Mouse (Mus musculus) v-Abl transformed pro-B cells (cell line): ENCODE results near the gene Ifi27l2a.
"Not testable (repeated sequence)": the region's sequence is repeated elsewhere in the genome, so short reads cannot be mapped to it uniquely, and the experiment has no call there.

Experiments used
- in situ Hi-C, 2 experiments: fragments of 400-800 bp; cut with MboI; formaldehyde crosslinking; loops; one replicate each; pipeline ENCODE4 v1.15.1; 2025; ENCODE audit not compliant: unreplicated experiment in 2 of 2

Ifi27l2a gene

DNA sequence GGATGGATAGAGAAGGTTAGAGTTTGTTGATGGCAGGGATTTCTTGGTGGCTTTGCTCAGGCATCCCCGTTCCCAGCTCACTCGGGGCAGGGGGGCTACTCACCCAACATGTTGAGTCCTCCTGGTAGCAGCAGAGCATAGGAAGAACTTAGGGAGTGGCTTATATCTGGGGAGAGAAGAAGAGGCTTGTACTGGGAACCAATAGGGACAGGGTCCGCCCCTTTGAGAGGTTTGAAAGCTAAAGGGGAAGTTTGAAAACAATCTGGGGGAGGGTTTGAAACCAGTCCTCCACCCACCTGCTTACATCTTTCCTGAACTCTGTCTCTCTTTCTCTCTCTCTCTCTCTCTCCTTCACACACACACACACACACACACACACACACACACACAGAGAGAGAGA lies at the start of gene Ifi27l2a:
Gene Ifi27l2a, minus strand, starts transcription at position 157 of the 400 bp plus-strand sequence.
- in situ Hi-C loops: no loop called here

DNA sequence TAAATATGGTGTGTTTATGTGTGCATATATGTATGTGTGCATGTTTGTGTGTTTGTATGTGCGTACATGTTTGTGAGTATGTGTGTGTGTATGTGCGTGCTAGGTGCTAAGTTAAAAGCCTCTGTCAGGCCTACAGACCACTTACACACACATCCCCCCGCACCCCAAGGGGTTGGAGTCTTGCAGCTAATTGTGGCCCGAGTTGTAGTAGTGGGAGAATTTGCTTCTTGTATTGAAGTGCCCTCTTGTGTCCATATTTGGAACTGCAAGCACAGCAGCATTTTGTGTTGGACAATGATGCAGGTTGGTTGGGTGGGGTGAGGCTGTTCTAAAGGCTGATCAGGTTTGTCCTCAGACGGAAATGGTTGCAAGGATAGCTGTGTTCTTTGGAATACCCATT lies 49.3 kb upstream of the Ifi27l2a start:
- in situ Hi-C loops: loop anchor here (5.0 to 10.0 kb wide), 6 partner anchors 65 to 748 kb away; partner anchors contain the start of genes Ddx24 (in 2 of the 2), Moap1 (in 1 of the 2) and Tmem251 (in 1 of the 2)

DNA sequence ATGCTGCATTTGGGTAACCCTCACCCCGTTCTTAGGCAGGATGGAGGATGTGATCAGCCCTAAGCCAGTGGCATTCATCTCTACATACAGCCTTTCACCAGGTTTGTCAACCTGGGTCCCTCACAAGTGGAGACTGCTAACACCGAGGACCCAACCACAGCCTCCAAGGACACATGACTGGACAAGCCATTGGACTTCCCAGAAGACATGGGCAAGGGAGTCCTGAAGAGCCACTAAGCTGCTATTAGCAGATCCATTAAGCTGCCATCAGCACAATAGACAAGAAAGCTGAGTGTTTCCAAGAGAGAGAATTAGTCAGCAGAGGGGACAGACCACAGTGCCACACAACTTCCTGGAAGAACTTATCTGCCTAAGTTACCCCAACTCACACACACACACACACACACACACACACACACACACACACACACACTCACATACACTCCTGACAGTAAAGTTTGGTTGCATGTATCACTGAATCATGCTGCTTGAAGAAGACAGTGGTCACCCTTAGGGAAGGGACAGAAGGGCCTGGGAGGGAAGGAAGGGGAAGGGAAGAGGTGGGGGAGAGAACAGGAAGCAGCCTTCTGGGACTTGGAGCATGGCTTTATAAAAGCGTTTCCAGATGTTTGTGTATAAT lies 47.7 kb upstream of the Ifi27l2a start:
- in situ Hi-C loops: loop anchor here (5.0 to 10.0 kb wide), 6 partner anchors 64 to 746 kb away; partner anchors contain the start of genes Ddx24 (in 2 of the 2), Moap1 (in 1 of the 2) and Tmem251 (in 1 of the 2)

DNA sequence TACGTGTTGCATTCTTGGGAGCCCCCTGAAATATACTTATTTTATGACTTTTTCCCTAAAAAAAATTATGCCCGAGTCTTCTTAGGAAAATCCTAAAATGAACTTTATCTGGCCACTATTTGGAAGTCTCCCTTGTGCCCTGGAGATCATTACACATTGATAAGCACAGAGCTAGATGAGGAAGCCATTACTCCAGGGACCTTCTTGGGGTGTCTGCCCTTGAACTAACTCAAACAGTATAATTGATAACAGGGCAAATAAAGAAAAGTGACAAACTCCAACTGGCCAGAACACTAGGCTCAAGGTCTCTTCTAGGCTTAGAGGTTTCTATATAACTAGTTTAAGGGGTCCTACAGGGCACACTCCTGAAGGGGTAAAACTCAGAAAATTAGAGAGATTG lies 44.3 kb upstream of the Ifi27l2a start:
- in situ Hi-C loops: no loop called here

DNA sequence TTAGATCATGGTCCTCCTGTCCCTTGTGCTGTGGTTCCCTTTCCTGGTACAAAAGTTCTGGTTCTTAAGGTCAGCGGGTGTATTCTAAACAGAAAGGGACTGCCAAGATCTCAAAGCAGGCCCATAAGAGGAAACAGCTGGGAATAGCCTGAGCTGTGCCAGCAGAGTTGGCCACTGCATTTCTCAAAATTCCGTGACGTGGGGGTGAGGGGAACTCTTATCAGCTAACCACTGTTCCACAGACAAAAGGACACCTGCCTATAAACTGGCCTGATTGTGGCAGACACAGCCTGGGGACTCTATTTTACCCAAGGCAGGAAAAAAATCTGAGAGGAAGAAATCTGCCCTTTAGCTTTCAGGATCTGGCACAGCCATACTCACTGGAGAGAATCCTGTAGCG lies 43.8 kb upstream of the Ifi27l2a start:
- in situ Hi-C loops: no loop called here

DNA sequence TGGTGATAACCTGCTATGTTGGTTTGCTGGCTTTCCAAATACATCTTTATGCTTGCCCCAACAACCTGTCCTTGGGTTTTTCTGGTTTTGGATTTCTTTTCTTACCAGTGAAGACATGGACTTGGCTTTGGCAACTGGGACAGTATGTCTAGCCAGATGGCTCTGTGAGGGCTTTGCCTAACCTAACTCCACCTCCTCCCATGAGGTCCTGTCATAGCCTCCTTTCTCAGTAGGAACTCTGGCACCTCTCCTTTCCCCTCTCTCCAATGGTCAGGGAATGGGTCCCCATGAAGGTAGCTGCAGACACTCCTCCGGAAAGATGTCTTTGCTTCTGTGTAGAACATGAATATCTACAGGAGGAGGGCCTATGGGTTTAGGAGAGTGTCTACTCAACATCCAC lies 43.2 kb upstream of the Ifi27l2a start:
- in situ Hi-C loops: no loop called here

DNA sequence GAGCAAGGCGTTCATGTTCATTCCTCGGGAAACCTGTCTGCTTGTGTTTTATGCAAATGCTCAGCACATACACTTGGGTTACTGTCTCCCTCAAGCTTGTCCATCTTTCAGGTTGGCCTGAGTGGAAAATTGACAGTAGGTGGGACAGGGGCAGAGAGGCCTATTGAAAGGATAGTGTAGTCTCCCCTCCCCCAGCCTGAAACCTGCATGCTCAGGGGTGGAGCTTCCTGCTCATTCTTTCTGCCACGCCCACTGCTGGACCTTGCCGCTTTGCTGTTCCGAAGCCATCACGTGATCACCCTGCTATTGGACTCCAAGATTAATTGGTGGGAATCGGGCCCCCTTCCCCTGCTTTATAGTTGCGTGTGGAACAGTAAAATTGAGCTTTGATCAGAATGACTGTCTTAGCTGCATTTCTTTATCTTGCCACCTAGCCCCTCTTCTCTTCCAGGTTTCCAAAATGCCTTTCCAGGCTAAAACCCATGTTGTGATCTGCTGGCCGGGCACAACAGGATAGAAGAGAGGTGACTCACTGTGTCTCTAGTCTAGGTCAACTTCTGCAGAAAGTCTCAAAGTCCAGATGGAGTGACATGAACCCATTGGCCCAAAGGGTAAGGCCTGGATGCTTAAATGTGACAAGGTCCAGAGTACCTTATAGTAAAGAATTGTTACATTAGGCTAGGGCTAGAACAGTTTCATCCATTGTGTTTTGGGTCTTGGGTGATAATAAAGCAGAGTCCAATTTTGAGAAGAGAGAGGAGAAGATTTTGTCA lies 40.9 kb upstream of the Ifi27l2a start:
- in situ Hi-C loops: not testable (repeated sequence)

DNA sequence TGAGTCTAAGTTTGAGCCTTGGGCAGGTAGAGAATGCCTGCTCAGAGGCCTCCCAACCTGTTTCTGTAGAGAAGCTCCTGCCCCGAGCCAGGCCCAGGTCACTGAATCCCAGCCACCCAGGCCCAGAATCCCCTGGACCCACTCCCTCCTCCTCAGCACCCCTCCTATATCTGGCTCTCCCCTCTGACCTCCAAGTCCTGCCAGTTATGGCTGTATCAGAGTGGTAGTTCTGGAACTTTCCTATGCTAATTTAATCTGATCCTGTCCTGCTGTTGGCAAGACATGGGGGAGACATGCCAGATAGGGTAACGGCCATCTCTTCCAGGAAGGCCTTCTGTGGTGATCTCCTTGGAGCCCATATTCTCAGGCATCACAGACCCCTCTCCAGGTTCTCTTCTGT lies 39.3 kb upstream of the Ifi27l2a start:
- in situ Hi-C loops: no loop called here

DNA sequence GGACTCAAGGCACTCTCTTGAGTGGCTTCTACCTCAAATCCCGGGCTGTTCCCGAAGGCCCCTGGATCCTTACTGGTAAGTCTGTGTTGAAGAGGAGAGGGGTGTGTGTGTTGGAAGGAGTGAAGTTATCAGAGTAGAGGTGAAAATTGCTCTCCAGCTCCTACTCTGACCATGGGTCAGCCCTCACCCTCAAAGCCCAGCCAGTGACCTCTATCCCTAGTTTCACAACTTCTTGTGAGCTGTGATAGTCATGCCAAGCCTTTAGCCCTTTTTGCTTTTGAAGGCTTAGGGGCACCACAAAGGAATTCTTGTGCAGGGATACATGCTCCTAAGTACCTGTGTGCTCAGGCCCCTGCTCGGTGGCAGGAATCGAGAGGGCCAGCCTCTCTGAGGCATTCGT lies 38.2 kb upstream of the Ifi27l2a start:
- in situ Hi-C loops: no loop called here

DNA sequence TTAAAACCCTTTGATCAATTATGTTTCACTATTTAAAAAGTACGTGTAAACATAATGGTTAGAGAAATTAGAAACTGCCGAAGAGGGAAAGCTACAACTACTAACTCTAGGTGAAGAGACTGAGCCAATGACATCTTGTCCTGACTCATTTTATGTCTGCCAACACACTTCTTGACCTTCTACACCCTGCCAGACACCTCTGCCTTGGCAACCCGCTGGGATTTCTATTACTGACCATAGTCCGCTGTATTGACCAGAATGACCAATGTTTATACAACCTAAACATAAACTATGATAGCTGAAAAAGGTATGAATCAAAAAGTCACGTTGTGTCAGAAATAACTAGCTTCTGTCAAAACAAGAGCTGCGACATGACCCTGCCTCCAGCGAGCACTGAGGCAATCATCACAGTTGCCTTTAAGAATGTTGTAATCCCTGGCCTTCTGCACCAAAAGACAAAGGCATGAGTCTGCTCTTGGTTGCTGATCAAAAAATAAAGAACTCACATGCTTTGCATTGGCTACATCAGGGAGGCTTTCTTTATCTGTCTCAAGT lies 34.1 kb upstream of the Ifi27l2a start:
- in situ Hi-C loops: no loop called here

DNA sequence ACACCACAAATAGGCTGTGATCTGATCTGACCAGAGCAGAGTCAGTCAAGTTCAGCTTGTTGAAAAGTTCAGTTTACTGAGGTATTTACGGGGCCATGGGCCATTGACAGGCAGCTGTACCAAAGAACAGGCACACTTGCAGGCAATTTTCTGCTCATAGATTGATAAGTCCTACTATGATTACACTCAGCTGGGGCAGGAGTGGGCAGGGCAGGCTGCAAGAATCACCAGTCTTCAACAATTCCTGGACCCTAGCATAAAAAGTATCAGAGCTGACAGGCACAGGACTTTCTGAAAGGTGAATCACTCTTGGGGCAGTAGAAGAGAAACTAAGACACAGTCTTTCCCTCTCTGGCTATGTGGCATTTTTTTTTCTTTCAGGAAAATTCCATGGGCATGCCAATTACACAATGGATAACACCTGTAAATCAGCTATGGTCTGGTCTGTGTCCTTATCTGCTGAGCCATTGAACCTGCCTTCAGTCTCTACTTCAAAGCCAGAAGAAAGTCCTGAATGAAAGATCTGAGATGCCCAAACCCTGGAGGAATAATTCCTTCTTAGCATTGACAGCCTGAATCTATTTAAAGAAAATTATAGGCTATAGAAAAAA lies 33.4 kb upstream of the Ifi27l2a start:
- in situ Hi-C loops: no loop called here

DNA sequence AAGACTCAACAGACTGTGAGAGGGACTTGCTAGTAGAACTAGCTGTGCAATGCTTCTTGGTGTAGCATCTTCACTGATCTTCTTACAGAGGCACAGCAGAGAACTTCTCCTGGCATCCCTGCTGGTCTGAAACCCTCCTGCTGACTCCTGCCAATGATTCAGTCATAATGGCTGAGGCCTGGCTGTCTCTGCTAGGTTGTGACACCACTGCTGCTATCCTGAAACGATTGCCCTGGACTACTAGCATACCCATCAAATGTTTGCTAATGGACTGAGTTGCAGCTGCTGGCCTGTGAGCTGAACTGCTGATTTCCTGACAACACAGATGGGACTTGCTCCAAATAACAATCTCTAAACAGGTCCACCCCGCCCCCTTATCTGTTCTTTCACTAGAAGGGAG lies 31.0 kb upstream of the Ifi27l2a start:
- in situ Hi-C loops: no loop called here

DNA sequence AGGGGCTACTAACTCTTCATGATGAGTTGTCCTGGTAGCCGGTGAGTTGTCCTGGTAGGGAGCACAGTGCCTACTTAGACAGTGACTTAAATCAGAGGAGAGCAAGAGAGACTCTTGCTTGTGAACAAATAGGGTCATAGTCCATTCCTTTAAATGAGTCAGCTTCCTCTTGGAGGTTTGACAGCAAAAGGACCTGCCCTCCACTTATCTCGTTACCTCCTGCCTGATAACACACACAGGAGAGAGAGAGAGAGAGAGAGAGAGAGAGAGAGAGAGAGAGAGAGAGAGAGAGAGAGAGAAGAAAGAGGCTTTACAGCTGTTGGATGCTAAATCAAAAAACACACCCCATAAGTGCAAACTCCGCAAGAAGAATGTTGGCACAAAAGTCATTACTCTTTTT lies 13.7 kb upstream of the Ifi27l2a start, which contains the start of gene Ifi27l2b:
Gene Ifi27l2b, minus strand, starts transcription at position 84 of the 400 bp plus-strand sequence.
- in situ Hi-C loops: no loop called here

DNA sequence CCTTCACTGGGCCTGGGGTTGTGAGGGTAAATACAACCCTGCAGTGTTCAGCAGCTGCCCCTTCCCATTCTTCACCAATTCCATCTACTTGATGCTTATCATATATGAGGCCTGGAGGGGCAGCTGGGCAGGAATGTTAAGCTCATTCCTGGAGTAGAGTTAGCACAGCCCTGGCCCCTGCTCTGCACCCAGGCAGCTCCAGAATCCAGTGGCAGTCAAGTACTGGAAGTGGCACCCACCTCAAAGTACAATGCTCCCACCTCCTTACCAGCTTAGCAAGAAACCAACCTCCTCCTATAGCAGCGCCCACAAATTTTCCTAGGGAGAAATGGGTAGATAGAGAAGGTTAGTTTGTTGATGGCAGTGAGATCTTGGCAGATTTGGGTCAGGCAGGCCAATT lies 13.2 kb upstream of the Ifi27l2a start:
- in situ Hi-C loops: not testable (repeated sequence)

DNA sequence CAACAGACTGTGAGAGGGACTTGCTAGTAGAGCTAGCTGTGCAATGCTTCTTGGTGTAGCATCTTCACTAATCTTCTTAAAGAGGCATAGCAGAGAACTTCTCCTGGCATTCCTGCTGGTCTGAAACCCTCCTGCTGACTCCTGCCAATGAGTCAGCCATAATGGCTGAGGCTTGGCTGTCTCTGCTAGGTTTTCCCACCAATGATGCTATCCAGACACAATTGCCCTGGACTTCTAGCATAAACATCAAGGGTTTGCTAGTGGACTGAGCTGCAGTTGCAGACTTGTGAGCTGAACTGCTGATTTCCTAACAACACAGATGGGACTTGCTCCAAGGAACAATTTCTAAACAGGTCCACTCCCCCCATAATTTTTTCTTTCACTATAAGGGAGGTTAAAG lies 9.9 kb upstream of the Ifi27l2a start:
- in situ Hi-C loops: no loop called here

DNA sequence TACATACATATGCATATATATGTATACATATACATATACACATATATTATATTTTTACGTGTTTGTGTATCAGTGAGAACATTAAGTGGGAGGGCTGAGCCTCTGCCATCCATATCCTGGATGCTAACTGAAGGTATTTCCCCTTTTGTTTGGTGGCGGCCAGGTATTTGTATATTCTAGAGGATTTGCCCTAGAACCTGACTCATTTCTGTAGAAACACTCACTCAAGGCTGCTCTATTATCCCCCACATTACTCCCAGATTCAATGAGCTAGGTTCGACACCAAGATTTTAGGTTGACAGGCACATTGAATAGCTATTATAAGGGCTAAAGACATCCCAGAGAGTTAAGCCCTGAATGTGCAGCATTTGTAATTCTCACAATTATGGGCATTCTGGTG lies 1.6 kb upstream of the Ifi27l2a start:
- in situ Hi-C loops: no loop called here

DNA sequence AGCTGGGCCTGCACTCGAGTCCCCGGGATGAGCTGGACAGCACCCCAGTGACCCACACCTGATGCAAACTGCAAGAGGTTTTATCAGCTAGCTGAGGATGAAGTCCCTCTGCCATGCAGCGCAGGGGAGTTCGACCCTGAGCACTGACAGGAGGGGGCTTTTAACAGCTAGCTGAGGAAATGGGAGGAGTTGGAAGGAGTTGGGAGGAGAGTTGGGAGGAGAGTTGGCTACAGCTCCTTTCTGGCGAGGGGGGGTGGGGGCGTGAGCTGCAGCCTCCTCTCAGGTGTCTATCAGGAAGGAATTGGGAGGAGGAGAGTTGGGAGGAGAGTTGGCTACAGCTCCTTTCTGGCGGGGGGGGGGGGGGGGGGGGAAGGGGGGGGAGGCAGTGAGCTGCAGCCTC lies 781 bp upstream of the Ifi27l2a start:
- in situ Hi-C loops: not testable (repeated sequence)

DNA sequence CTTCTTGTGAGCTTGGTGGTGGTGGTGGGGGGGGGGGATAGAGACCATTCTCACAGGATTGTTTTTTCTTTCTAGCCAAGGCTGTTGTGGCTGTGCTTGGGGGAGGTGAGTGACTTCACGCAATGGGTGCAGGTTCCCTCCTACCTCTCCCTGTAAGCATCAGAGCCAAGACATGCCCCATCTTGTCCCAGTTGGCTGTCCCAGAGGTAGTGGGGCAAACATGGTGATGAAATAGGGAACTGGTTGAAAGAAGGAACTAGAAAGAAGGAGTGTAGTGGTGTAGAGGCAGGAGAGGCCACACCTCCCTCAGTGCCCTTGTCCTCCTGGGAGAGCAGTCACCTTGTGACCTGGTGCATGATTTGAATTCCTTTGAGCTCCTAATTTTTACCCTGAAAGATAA lies 5.9 kb downstream of the Ifi27l2a start:
- in situ Hi-C loops: no loop called here

DNA sequence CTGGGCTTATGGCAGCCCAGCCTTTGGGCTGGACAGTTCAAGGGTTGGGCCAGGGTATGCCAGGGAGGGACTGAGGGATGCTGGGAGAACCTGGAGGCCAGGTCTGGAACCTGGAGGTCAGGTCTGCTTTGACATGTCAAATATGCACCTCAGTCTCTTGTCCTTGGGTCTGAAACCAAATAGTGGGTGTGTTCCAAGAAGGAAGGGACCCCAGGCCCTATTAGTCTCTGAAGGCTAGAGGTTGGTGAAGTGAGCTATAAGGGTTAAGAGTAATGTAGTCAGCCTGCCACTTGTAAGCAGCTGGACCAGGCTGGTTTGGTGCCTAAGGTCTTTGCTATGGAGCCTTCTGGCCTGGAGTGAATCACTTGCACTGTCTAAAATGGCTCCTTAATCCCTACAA lies 8.6 kb downstream of the Ifi27l2a start:
- in situ Hi-C loops: no loop called here

DNA sequence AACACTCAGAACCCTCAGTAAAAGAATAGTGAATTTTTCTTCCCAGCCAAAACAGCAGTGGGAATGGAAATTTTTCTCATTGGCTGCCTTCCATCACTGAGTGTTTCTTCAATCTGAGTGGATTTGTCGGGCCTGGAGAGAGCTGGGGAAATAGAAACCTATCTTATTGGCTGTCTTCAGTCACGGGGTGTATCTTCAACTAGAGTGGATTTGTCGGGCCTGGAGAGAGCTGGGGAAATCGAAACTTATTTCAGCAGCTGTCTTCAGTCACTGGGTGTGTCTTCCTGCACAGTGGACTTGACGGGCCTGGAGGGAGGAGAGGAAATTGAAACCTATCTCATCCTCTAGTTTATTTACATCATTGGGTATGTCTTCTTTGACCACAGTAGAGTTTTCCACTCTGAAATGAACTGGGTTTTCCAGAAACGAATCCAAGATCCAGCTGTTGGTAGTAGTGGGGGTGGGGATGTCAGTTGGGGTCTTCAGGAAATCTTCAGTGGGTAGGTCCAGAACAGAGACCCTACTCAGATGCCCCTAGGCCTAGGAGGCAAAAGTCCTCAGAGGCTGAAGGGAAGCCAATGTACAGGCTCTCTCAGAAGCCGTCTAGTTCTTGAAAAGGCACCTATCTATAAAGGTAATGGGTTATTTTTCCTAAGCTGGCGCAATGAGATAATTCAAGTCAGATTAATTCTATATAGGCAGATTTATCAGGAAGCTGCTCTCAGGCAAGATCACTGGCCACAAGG lies 9.3 kb downstream of the Ifi27l2a start, which contains the start of gene Ifi27:
Gene Ifi27, plus strand, starts transcription at position 226 of the 746 bp plus-strand sequence.
- in situ Hi-C loops: no loop called here
